Mouse (Mus musculus): Measurements from ENCODE around the gene Dhx35. TPM values are rescaled to one million over a fixed set of nuclear protein-coding genes. Genes with fewer than 3 reads are reported as not detected.

Dhx35 gene
- total and polyA plus RNA-seq, 2 experiments: 6.5 to 8.2 TPM

DNA sequence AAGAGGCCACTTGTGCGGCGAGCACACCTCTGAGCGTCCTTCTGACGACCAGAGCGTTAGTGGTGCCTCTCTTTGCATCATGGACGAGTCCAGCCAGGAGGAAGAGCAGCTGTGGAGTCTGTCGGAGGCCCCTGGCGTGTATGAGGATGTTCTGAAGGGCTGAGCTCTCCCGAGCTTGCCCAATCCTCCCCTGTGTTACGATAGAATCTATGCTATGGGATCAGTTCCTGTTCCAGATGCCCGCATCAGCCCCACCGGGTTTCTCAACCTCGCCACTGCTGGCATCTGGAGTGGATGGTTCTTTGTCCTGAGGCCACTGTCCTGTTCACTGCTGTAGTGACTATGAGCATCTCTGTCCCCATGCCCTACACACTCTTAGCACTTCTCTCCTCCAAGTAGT is 21.8 kb upstream of the Dhx35 start:
- Histone ChIP-seq H3K27me3 (ENCODE audit: control insufficient read depth, insufficient read depth, low read length) (no peaks in the 10 kb centered on the region), H3K4me1 (ENCODE audit: control insufficient read depth, insufficient read depth, low read length) (peaks cover 7% of the 10 kb centered on the region)
- DNase-seq (ENCODE audit: extremely low read depth, low read depth, low spot score): no peak

DNA sequence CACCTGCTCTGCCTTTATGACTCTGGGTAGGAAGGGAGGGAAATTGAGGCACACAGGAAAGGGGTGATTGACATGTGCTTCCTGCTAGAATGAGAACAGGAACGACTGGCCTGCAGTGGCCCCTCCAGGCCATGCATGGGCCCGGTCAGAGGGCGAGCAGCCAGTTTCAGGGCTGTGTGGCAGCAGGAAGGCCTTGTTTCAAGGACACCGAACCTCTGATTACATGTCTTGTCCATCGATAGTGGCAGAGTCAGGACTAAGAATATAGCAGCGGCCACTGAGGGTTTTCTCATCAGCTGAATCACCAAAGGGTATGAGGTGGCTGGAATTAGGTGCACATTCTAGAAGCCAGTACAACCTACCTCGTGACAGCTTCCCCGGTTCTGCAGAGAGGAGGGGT is 19.7 kb upstream of the Dhx35 start:
- 70% methylated on average over 8 of the region's 8 CpGs for WGBS
- no peaks in the 10 kb centered on the region for H3K27me3 ChIP-seq (ENCODE audit: control insufficient read depth, insufficient read depth, low read length)
- no peaks in the 10 kb centered on the region for H3K4me1 ChIP-seq (ENCODE audit: control insufficient read depth, insufficient read depth, low read length)
- H3K27ac ChIP-seq (replicated peaks; ENCODE audit: insufficient read depth, low read depth, low read length): no peak overlapping the region
- no peaks in the 10 kb centered on the region for H3K79me2 ChIP-seq (ENCODE audit: control insufficient read depth, insufficient read depth, low read length)
- H3K4me3 ChIP-seq (ENCODE audit: insufficient read depth, low read depth, low read length): no peak overlapping the region
- H3K9ac ChIP-seq (ENCODE audit: low read depth, low read length): no peak overlapping the region
- DNase-seq (ENCODE audit: extremely low read depth, low read depth, low spot score): no peak
- H3K36me3 ChIP-seq (ENCODE audit: control insufficient read depth, insufficient read depth, low read length): no peaks in the 10 kb centered on the region
- TF ChIP-seq POLR2A (IDR thresholded peaks at IDR 0.05; ENCODE audit: extremely low read depth, insufficient read depth, low read length) (no peak), CTCF (IDR thresholded peaks at IDR 0.05; ENCODE audit: low read depth, low read length) (no peak)

More for the DNA sequence above, 21.8 kb upstream of the Dhx35 start:
- no peaks in the 10 kb centered on the region for H3K36me3 ChIP-seq (ENCODE audit: control insufficient read depth, insufficient read depth, low read length)
- WGBS: 95% methylated on average over 13 of the region's 13 CpGs
- no peaks in the 10 kb centered on the region for H3K79me2 ChIP-seq (ENCODE audit: control insufficient read depth, insufficient read depth, low read length)
- no peak overlapping the region for H3K9ac ChIP-seq (ENCODE audit: low read depth, low read length)
- TF ChIP-seq CTCF (IDR thresholded peaks at IDR 0.05; ENCODE audit: low read depth, low read length): no peak
- no peak for TF ChIP-seq POLR2A (IDR thresholded peaks at IDR 0.05; ENCODE audit: extremely low read depth, insufficient read depth, low read length)
- H3K27ac ChIP-seq (replicated peaks; ENCODE audit: insufficient read depth, low read depth, low read length): no peak overlapping the region
- no peak overlapping the region for H3K4me3 ChIP-seq (ENCODE audit: insufficient read depth, low read depth, low read length)

DNA sequence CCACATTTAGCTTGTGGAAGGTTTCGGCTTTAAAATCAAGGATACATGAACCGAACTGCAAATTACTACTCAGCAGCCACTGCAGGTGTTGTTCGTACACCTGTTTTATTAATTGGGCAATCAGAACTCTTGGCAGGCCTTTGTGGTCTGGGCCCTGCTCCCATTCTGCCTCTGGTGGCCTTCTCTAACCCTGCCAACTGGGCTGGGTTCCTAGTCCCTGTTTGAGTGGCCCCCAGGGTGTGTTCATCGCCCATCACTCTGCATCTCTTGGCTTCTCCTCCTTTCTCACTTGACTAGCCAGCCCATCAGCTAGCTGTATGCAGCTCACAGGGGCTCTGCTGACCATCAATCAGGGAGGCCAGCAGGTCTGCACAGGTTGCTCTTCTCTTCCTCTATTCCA is 17.9 kb upstream of the Dhx35 start:
- no peak overlapping the region for H3K9ac ChIP-seq (ENCODE audit: low read depth, low read length)
- H3K27ac ChIP-seq (replicated peaks; ENCODE audit: insufficient read depth, low read depth, low read length): no peak overlapping the region
- H3K27me3 ChIP-seq (ENCODE audit: control insufficient read depth, insufficient read depth, low read length): no peaks in the 10 kb centered on the region
- no peak for DNase-seq (ENCODE audit: extremely low read depth, low read depth, low spot score)
- WGBS: 40% methylated on average over 4 of the region's 4 CpGs
- no peaks in the 10 kb centered on the region for H3K4me1 ChIP-seq (ENCODE audit: control insufficient read depth, insufficient read depth, low read length)
- H3K4me3 ChIP-seq (ENCODE audit: insufficient read depth, low read depth, low read length): no peak overlapping the region
- H3K36me3 ChIP-seq (ENCODE audit: control insufficient read depth, insufficient read depth, low read length): no peaks in the 10 kb centered on the region
- H3K79me2 ChIP-seq (ENCODE audit: control insufficient read depth, insufficient read depth, low read length): no peaks in the 10 kb centered on the region
- TF ChIP-seq CTCF (IDR thresholded peaks at IDR 0.05; ENCODE audit: low read depth, low read length) (no peak), POLR2A (IDR thresholded peaks at IDR 0.05; ENCODE audit: extremely low read depth, insufficient read depth, low read length) (no peak)

DNA sequence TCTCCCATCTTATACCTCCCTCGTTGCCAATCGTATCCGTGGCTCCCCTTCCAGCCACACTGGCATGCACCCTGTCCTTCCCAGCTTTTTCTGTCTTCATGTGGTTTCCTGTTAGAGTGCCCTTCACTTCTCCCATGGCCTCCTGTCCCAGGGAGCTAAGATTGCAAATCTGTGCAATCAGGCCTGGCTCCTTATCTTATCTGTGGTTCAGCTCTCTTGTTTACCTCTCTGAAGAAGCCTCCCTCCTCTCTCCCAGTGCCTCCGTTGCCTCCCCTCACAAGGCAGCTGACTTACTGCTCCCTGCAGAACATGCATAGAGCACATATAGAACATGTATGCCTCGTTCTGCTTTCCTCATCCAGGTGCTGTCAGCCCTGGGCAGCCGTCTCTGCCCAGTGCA is 17.1 kb upstream of the Dhx35 start:
- no peaks in the 10 kb centered on the region for H3K27me3 ChIP-seq (ENCODE audit: control insufficient read depth, insufficient read depth, low read length)
- TF ChIP-seq POLR2A (IDR thresholded peaks at IDR 0.05; ENCODE audit: extremely low read depth, insufficient read depth, low read length) (no peak), CTCF (IDR thresholded peaks at IDR 0.05; ENCODE audit: low read depth, low read length) (no peak)
- H3K27ac ChIP-seq (replicated peaks; ENCODE audit: insufficient read depth, low read depth, low read length): no peak overlapping the region
- no peaks in the 10 kb centered on the region for H3K4me1 ChIP-seq (ENCODE audit: control insufficient read depth, insufficient read depth, low read length)
- H3K4me3 ChIP-seq (ENCODE audit: insufficient read depth, low read depth, low read length): no peak overlapping the region
- H3K36me3 ChIP-seq (ENCODE audit: control insufficient read depth, insufficient read depth, low read length): no peaks in the 10 kb centered on the region
- H3K9ac ChIP-seq (ENCODE audit: low read depth, low read length): no peak overlapping the region
- no peaks in the 10 kb centered on the region for H3K79me2 ChIP-seq (ENCODE audit: control insufficient read depth, insufficient read depth, low read length)
- no peak for DNase-seq (ENCODE audit: extremely low read depth, low read depth, low spot score)
- WGBS: 58% methylated on average over 6 of the region's 6 CpGs

DNA sequence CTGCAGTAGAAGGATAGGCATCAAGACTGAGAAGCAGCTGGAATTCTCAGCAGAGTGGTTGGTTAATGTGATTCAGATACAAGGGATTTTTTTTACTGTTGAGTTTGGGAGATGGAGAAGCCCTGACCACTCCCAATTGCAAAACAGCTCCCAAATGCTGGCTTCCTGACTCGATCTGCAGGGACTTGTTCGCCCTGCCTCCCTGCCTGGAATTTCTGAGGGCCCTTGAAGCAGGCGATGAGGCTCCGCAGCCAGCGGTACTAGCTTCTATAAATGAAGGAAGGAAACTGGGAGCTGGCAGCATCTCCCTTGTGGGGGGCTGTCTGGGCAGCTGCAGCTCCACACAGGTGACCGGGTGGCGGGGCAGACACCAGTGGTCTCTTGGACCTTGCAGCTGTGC is 16.3 kb upstream of the Dhx35 start:
- no peak overlapping the region for H3K9ac ChIP-seq (ENCODE audit: low read depth, low read length)
- DNase-seq (ENCODE audit: extremely low read depth, low read depth, low spot score): no peak
- no peaks in the 10 kb centered on the region for H3K36me3 ChIP-seq (ENCODE audit: control insufficient read depth, insufficient read depth, low read length)
- H3K27me3 ChIP-seq (ENCODE audit: control insufficient read depth, insufficient read depth, low read length): no peaks in the 10 kb centered on the region
- no peak overlapping the region for H3K27ac ChIP-seq (replicated peaks; ENCODE audit: insufficient read depth, low read depth, low read length)
- no peak overlapping the region for H3K4me3 ChIP-seq (ENCODE audit: insufficient read depth, low read depth, low read length)
- peaks cover under 1% of the 10 kb centered on the region; the same call in 1 of the 2 replicates for H3K4me1 ChIP-seq (ENCODE audit: control insufficient read depth, insufficient read depth, low read length)
- 86% methylated on average over 7 of the region's 7 CpGs for WGBS
- no peaks in the 10 kb centered on the region for H3K79me2 ChIP-seq (ENCODE audit: control insufficient read depth, insufficient read depth, low read length)
- no peak for TF ChIP-seq POLR2A (IDR thresholded peaks at IDR 0.05; ENCODE audit: extremely low read depth, insufficient read depth, low read length)
- TF ChIP-seq CTCF (IDR thresholded peaks at IDR 0.05; ENCODE audit: low read depth, low read length): no peak

DNA sequence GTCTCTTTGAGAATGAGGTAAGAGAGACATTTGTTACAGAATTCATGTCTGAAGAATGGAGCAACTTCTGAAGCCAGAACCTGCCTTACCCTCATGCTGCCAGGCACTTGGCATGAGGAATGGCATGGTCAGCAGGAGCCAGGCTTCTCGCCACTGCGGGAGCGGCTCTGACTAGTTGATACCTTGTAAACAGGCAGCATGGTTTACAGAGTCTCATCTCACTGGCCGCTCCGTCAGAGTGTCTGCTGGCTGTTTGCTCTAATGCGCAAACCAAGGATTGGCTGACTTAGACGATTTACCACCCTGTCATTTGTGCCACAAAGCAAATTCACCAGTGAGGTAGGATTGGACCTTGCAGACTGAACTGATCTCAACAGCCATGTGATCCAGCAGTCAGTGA is 13.5 kb upstream of the Dhx35 start:
- no peak overlapping the region for H3K27ac ChIP-seq (replicated peaks; ENCODE audit: insufficient read depth, low read depth, low read length)
- H3K4me3 ChIP-seq (ENCODE audit: insufficient read depth, low read depth, low read length): no peak overlapping the region
- H3K79me2 ChIP-seq (ENCODE audit: control insufficient read depth, insufficient read depth, low read length): no peaks in the 10 kb centered on the region
- H3K27me3 ChIP-seq (ENCODE audit: control insufficient read depth, insufficient read depth, low read length): no peaks in the 10 kb centered on the region
- H3K9ac ChIP-seq (ENCODE audit: low read depth, low read length): no peak overlapping the region
- 97% methylated on average over 7 of the region's 7 CpGs for WGBS
- TF ChIP-seq CTCF (IDR thresholded peaks at IDR 0.05; ENCODE audit: low read depth, low read length): no peak
- no peak for TF ChIP-seq POLR2A (IDR thresholded peaks at IDR 0.05; ENCODE audit: extremely low read depth, insufficient read depth, low read length)
- peaks cover 2% of the 10 kb centered on the region; the same call in 1 of the 2 replicates for H3K4me1 ChIP-seq (ENCODE audit: control insufficient read depth, insufficient read depth, low read length)
- no peaks in the 10 kb centered on the region for H3K36me3 ChIP-seq (ENCODE audit: control insufficient read depth, insufficient read depth, low read length)
- DNase-seq (ENCODE audit: extremely low read depth, low read depth, low spot score): no peak

Data from liver, adult 2 months (tissue).